In the genomic region with DNA sequence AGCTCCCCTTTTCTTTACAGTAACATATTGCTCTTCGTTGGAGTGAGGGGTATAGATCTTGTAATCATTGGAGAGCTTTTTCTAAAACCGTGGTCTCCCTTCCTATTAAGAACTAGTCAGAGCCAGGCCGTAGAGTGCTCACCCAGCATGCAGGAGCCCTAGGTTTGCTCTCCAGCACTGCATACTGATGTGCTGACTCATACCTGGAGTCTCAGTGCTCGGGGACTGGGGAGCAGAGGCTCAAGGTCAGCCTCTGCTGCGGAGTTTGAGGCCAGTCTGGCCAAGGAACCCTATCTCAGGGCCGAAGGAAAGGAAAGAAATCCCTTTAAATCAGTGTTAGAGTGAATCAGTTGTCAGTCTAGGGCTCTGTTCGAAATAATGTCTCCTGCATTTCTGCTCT, we compare ENCODE assay signal across 9 mouse cellular contexts. TPM values are rescaled to one million over a fixed set of nuclear protein-coding genes. Genes with fewer than 3 reads are reported as not detected.
A peak's percentile ranks its signal among the peaks of the same experiment; 100 is the strongest.
DNase-seq lines count a peak whose midpoint lies in the region; ATAC-seq and TF ChIP-seq lines count a peak whose summit lies in the region.
"Had no signal": no experiment of that assay in that cellular context is flagged by ENCODE, and none has a peak within 500 bp of the region (broad histone marks: within the 10 kb centered on the region; RNA-seq: fewer than 3 reads in every experiment).

No protein-coding gene starts in this region.

- H3K4me1 ChIP-seq in intestine, embryonic 16.5 days (ENCODE audit: control insufficient read depth, insufficient read depth, low read length), result peaks cover 21% of the 10 kb centered on the region
- peaks cover 26% of the 10 kb centered on the region for H3K4me1 ChIP-seq in small intestine, adult 2 months (ENCODE audit: control insufficient read depth, insufficient read depth, insufficient read length, low read length)
- H3K4me1 ChIP-seq in forebrain, embryonic 10.5 days, result peaks cover 50% of the 10 kb centered on the region

- POLR2A ChIA-PET in Patski (lab: Charles Lee), result interaction anchor here (0.7 to 6.7 kb wide), 4 partner anchors 15 to 127 kb away, joined by 4 to 39 read pairs (median 14); partner anchors contain the start of genes Bnipl, Gabpb2, Mindy1 and Prune1

- H3K36me3 ChIP-seq in intestine, embryonic 16.5 days (ENCODE audit: control insufficient read depth, insufficient read depth, low read length), result peaks cover 18% of the 10 kb centered on the region
- peaks cover 50% of the 10 kb centered on the region for H3K36me3 ChIP-seq in small intestine, adult 2 months (ENCODE audit: control insufficient read depth, insufficient read depth, low read length)
- H3K36me3 ChIP-seq in forebrain, embryonic 10.5 days (replicated peaks), result peaks cover 67% of the 10 kb centered on the region

- peak; percentile 77 for DNase-seq in ovary, adult 18-20 months (ENCODE audit: low spot score)
- no peak for DNase-seq in ovary, postnatal 14 days (ENCODE audit: low spot score)
- DNase-seq in Patski (ENCODE audit: low read depth, low spot score), result peak; percentile 85
- no peak for DNase-seq in left cerebral cortex, adult 9 months (ENCODE audit: low spot score in 2 of 2)
- DNase-seq in forebrain, embryonic 10.5 days (ENCODE audit: extremely low spot score, low spot score), result no peak
- DNase-seq: thymus, postnatal 36 days had no signal

- H3K9ac ChIP-seq in intestine, embryonic 16.5 days (ENCODE audit: low read depth, low read length), result no peak overlapping the region
- H3K9ac ChIP-seq: embryonic facial prominence, embryonic 15.5 days had no signal

- TF ChIP-seq POLR2A in small intestine, adult 2 months (IDR thresholded peaks at IDR 0.05; ENCODE audit: low read depth, low read length), result no peak

- CTCF ChIA-PET in Patski (lab: Charles Lee), result interaction anchor here (1.0 to 1.3 kb wide), 4 partner anchors 9 to 78 kb away, joined by 3 read pairs; no protein-coding TSS in a partner anchor

- H3K27me3 ChIP-seq in Patski, result no peaks in the 10 kb centered on the region
- H3K27me3 ChIP-seq in intestine, embryonic 16.5 days (replicated peaks; ENCODE audit: control insufficient read depth, insufficient read depth, low read length), result no peaks in the 10 kb centered on the region
- no peaks in the 10 kb centered on the region for H3K27me3 ChIP-seq in small intestine, adult 2 months (ENCODE audit: control insufficient read depth, insufficient read depth, low read length)
- H3K27me3 ChIP-seq in forebrain, embryonic 10.5 days (ENCODE audit: poor library complexity, severe bottlenecking), result no peaks in the 10 kb centered on the region
- H3K27me3 ChIP-seq: embryonic facial prominence, embryonic 15.5 days had no signal

- no peak overlapping the region for H3K4me3 ChIP-seq in intestine, embryonic 16.5 days (ENCODE audit: low read length)
- no peak overlapping the region for H3K4me3 ChIP-seq in small intestine, adult 2 months (ENCODE audit: low read depth, low read length)
- H3K4me3 ChIP-seq in forebrain, embryonic 10.5 days, result no peak overlapping the region
- H3K4me3 ChIP-seq: embryonic facial prominence, embryonic 15.5 days had no signal

- TF ChIP-seq CTCF in Patski (IDR thresholded peaks at IDR 0.05), result no peak
- no peak for TF ChIP-seq CTCF in small intestine, adult 2 months (IDR thresholded peaks at IDR 0.05; ENCODE audit: extremely low read depth, insufficient read length, insufficient replicate concordance, low read depth, low read length)

- 0 out of 2 replicates have a peak overlapping the region, but pooled peaks have one; percentile 13 for H3K27ac ChIP-seq in intestine, embryonic 16.5 days (ENCODE audit: low read length)
- H3K27ac ChIP-seq in small intestine, adult 2 months (ENCODE audit: insufficient read depth, low read depth, low read length), result peak overlapping the region; percentile 32; the same call in 1 of the 2 replicates
- H3K27ac ChIP-seq in forebrain, embryonic 10.5 days, result no peak overlapping the region
- H3K27ac ChIP-seq: embryonic facial prominence, embryonic 15.5 days had no signal

- 66% methylated on average over 7 of the region's 7 CpGs for WGBS in intestine, embryonic 16.5 days
- WGBS in small intestine, adult 2 months, result 54% methylated on average over 7 of the region's 7 CpGs
- WGBS in forebrain, embryonic 10.5 days, result 91% methylated on average over 7 of the region's 7 CpGs

- H3K4me2 ChIP-seq in intestine, embryonic 16.5 days (ENCODE audit: low read depth, low read length), result no peak overlapping the region

- H3K9me3 ChIP-seq in intestine, embryonic 16.5 days (ENCODE audit: control insufficient read depth, low read length), result no peaks in the 10 kb centered on the region
- H3K9me3 ChIP-seq in forebrain, embryonic 10.5 days, result no peaks in the 10 kb centered on the region
- H3K9me3 ChIP-seq: embryonic facial prominence, embryonic 15.5 days had no signal

- in situ Hi-C loops in Patski (cut with MboI; ENCODE audit: low pct_unique_long_range_greater_than_20kb), result no loop called here

- ATAC-seq in Patski, result peak; percentile 63
- no peak for ATAC-seq in intestine, embryonic 16.5 days

RNA-seq across cellular contexts. Expression of gene Mllt11, which starts 0.8 kb away (rescaled TPM):
- 65.8 TPM for polyA plus RNA-seq in Patski (2021)
- 15.0 and 15.5 TPM in 2 replicates for polyA plus RNA-seq in intestine, embryonic 16.5 days (2015; fragmentation: Nextera tagmentation; extraction: Ambion mirVana)
- polyA plus RNA-seq in small intestine, adult 2 months (2012; rRNA removed), result 13.1 and 14.0 TPM in 2 replicates
- polyA plus RNA-seq in forebrain, embryonic 10.5 days (2016; fragmentation: Nextera tagmentation; extraction: Ambion mirVana), result 19.6 and 22.4 TPM in 2 replicates

RNA-seq across cellular contexts. Expression of gene Cdc42se1, which starts 4.2 kb away (rescaled TPM):
- 165 TPM for polyA plus RNA-seq in Patski (2021)
- polyA plus RNA-seq in intestine, embryonic 16.5 days (2015; fragmentation: Nextera tagmentation; extraction: Ambion mirVana), result 67.8 and 73.8 TPM in 2 replicates
- 26.1 and 41.6 TPM in 2 replicates for polyA plus RNA-seq in small intestine, adult 2 months (2012; rRNA removed)
- polyA plus RNA-seq in forebrain, embryonic 10.5 days (2016; fragmentation: Nextera tagmentation; extraction: Ambion mirVana), result 95.5 and 104 TPM in 2 replicates

RNA-seq across cellular contexts. Expression of gene Gm128, which starts 8.6 kb away (rescaled TPM):
- polyA plus RNA-seq in Patski (2021), result 0.06 TPM
- 0.17 and 0.29 TPM in 2 replicates for polyA plus RNA-seq in intestine, embryonic 16.5 days (2015; fragmentation: Nextera tagmentation; extraction: Ambion mirVana)
- 0.13 and 0.18 TPM in 2 replicates for polyA plus RNA-seq in small intestine, adult 2 months (2012; rRNA removed)
- 0.23 and 0.30 TPM in 2 replicates for polyA plus RNA-seq in forebrain, embryonic 10.5 days (2016; fragmentation: Nextera tagmentation; extraction: Ambion mirVana)

RNA-seq across cellular contexts. Expression of gene Gabpb2, which starts 15.1 kb away (rescaled TPM):
- polyA plus RNA-seq in Patski (2021), result 25.8 TPM
- polyA plus RNA-seq in intestine, embryonic 16.5 days (2015; fragmentation: Nextera tagmentation; extraction: Ambion mirVana), result 5.7 and 6.0 TPM in 2 replicates
- 2.9 and 7.4 TPM in 2 replicates for polyA plus RNA-seq in small intestine, adult 2 months (2012; rRNA removed)
- polyA plus RNA-seq in forebrain, embryonic 10.5 days (2016; fragmentation: Nextera tagmentation; extraction: Ambion mirVana), result 13.5 and 13.7 TPM in 2 replicates

RNA-seq across cellular contexts. Expression of gene Bnipl, which starts 18.2 kb away (rescaled TPM):
- 0.24 TPM for polyA plus RNA-seq in Patski (2021)
- 0.51 and 0.72 TPM in 2 replicates for polyA plus RNA-seq in intestine, embryonic 16.5 days (2015; fragmentation: Nextera tagmentation; extraction: Ambion mirVana)
- 0.16 and 0.58 TPM in 2 replicates for polyA plus RNA-seq in small intestine, adult 2 months (2012; rRNA removed)
- polyA plus RNA-seq in forebrain, embryonic 10.5 days (2016; fragmentation: Nextera tagmentation; extraction: Ambion mirVana), result 0.38 and 0.42 TPM in 2 replicates

Comparison
In these comparisons a context has a peak if more than half of its experiments do, and no peak if none do; other contexts are left out.
1. DNase-seq: peak in ovary, adult 18-20 months (single experiment) and Patski (single experiment); none in ovary, postnatal 14 days (single experiment), left cerebral cortex, adult 9 months (0 of 2) and forebrain, embryonic 10.5 days (single experiment).